Mouse (Mus musculus) thymus, adult 2 months (tissue): ENCODE measurements around the gene Plcb2.

Source experiments
- CTCF ChIP-seq: fragments of 200-500 bp; IDR thresholded peaks from 2 replicates; pipeline ENCODE4 v1.5.1; 2012; ENCODE audit warnings: mild to moderate bottlenecking, control low read depth, low read length, moderate library complexity, borderline replicate concordance; ENCODE audit not compliant: control insufficient read depth, poor library complexity, insufficient read depth; ENCODE audit errors: extremely low read depth
- POLR2A ChIP-seq: fragments of 200-500 bp; IDR thresholded peaks from 2 replicates; pipeline ENCODE4 v1.6.1; 2012; ENCODE audit warnings: mild to moderate bottlenecking, low read length, control low read depth, moderate library complexity; ENCODE audit not compliant: control insufficient read depth, poor library complexity, insufficient read depth; ENCODE audit errors: extremely low read depth

GRCm38 (mm10) chr2:118669245-118669644 is 59.0 kb downstream of the Plcb2 start:
- TF ChIP-seq CTCF (no peak), POLR2A (no peak)
